Mouse (Mus musculus): ENCODE results near the gene Tnfsfm13.
"Not testable (repeated sequence)": the region's sequence is repeated elsewhere in the genome, so short reads cannot be mapped to it uniquely, and the experiment has no call there.

The Tnfsfm13 gene

GRCm38 (mm10) chr11:69703814-69704612, 8.1 kb upstream of the Tnfsfm13 start:
- no peak for DNase-seq

GRCm38 (mm10) chr11:69703381-69703780, 7.5 kb upstream of the Tnfsfm13 start:
- not testable (repeated sequence) for DNase-seq

GRCm38 (mm10) chr11:69702886-69703285, 7.0 kb upstream of the Tnfsfm13 start:
- DNase-seq: not testable (repeated sequence)

GRCm38 (mm10) chr11:69699595-69699994, 3.7 kb upstream of the Tnfsfm13 start:
- no peak for DNase-seq

- DNase-seq: no peak
These were observed 2.7 kb upstream of the Tnfsfm13 start for GRCm38 (mm10) chr11:69698574-69698973.

- DNase-seq: no peak
These were observed 1.5 kb upstream of the Tnfsfm13 start for GRCm38 (mm10) chr11:69697396-69697795.

GRCm38 (mm10) chr11:69695046-69695360, 895 bp downstream of the Tnfsfm13 start:
- no peak for DNase-seq

- peak; percentile 14 for DNase-seq
These were observed 2.4 kb downstream of the Tnfsfm13 start for GRCm38 (mm10) chr11:69693421-69693965.

- peak; percentile 64 for DNase-seq
These were observed 3.0 kb downstream of the Tnfsfm13 start for GRCm38 (mm10) chr11:69692863-69693262.

GRCm38 (mm10) chr11:69692196-69692811, 3.6 kb downstream of the Tnfsfm13 start:
- peak; percentile 40 for DNase-seq

- peak; percentile 29 for DNase-seq
These were observed 6.0 kb downstream of the Tnfsfm13 start for GRCm38 (mm10) chr11:69689891-69690290.

GRCm38 (mm10) chr11:69687061-69687460, 8.8 kb downstream of the Tnfsfm13 start:
- no peak for DNase-seq

GRCm38 (mm10) chr11:69686377-69686776, 9.5 kb downstream of the Tnfsfm13 start:
- peak; percentile 78 for DNase-seq

GRCm38 (mm10) chr11:69685526-69686148, 10.3 kb downstream of the Tnfsfm13 start, which contains the start of gene Tnfsf13:
Tnfsf13 (minus strand) TSS chr11:69685784.
- DNase-seq: peak; percentile 84

GRCm38 (mm10) chr11:69684936-69685335, 11.0 kb downstream of the Tnfsfm13 start:
- peak; percentile 13 for DNase-seq

- DNase-seq: no peak
These were observed 11.7 kb downstream of the Tnfsfm13 start for GRCm38 (mm10) chr11:69684128-69684745.

- no peak for DNase-seq
These were observed 12.3 kb downstream of the Tnfsfm13 start for GRCm38 (mm10) chr11:69683576-69683975.

GRCm38 (mm10) chr11:69682840-69683533, 12.9 kb downstream of the Tnfsfm13 start:
- DNase-seq: peak; percentile 89

GRCm38 (mm10) chr11:69682209-69682839, 13.6 kb downstream of the Tnfsfm13 start:
- DNase-seq: no peak

GRCm38 (mm10) chr11:69681314-69682208, 14.3 kb downstream of the Tnfsfm13 start, which contains the start of gene Senp3:
Senp3 (minus strand) TSS chr11:69682084.
- DNase-seq: peak; percentile 95
